Mouse (Mus musculus) midbrain, embryonic 11.5 days (tissue): ENCODE measurements around the gene Casc4. TPM values are rescaled to one million over a fixed set of nuclear protein-coding genes. Genes with fewer than 3 reads are reported as not detected.

ENCODE experiments used
- ATAC-seq: fragments of 200-750 bp; cut with Nextera tagmentation; 2 replicates; pipeline ENCODE4 v1.8.0; 2017; ENCODE audit warnings: moderate TSS enrichment, moderate library complexity; ENCODE audit not compliant: low FRiP score
- DNase-seq: peaks from one replicate; pipeline ENCODE4 v3.0.0; 2015; ENCODE audit warnings: low spot score; ENCODE audit errors: missing footprints
- H3K27ac ChIP-seq: fragments of 300-500 bp; sonication (generic); 2 replicates; pipeline ENCODE4 v1.5.1; 2014; ENCODE audit warnings: low read depth, low read length
- H3K27me3 ChIP-seq: fragments of 300-500 bp; sonication (generic); 2 replicates; pipeline ENCODE4 v1.6.1; 2014; ENCODE audit warnings: mild to moderate bottlenecking, low read length, moderate library complexity, mixed read lengths; ENCODE audit not compliant: control insufficient read depth, insufficient read depth
- H3K36me3 ChIP-seq: fragments of 300-500 bp; sonication (generic); 2 replicates; pipeline ENCODE4 v1.6.1; 2014; ENCODE audit warnings: mild to moderate bottlenecking, low read length, moderate library complexity, mixed read lengths; ENCODE audit not compliant: control insufficient read depth, insufficient read depth
- H3K4me1 ChIP-seq: fragments of 300-500 bp; sonication (generic); 2 replicates; pipeline ENCODE4 v1.6.1; 2014; ENCODE audit warnings: low read length; ENCODE audit not compliant: control insufficient read depth, insufficient read depth
- H3K4me2 ChIP-seq: fragments of 300-500 bp; sonication (generic); 2 replicates; pipeline ENCODE4 v1.6.1; 2014; ENCODE audit warnings: mild to moderate bottlenecking, moderate library complexity
- H3K4me3 ChIP-seq: fragments of 300-500 bp; sonication (generic); 2 replicates; pipeline ENCODE4 v1.5.1; 2014; ENCODE audit warnings: low read depth, low read length
- H3K9ac ChIP-seq: fragments of 300-500 bp; sonication (generic); 2 replicates; pipeline ENCODE4 v1.6.1; 2014; ENCODE audit warnings: low read length
- H3K9me3 ChIP-seq: fragments of 300-500 bp; sonication (generic); 2 replicates; pipeline ENCODE4 v1.6.1; 2016; ENCODE audit warnings: low read length; ENCODE audit not compliant: control insufficient read depth
- WGBS: fragments of 180-500 bp; shearing (Covaris S2); extraction: QIAGEN DNeasy Blood & Tissue Kit; methylation state at CpG from one replicate; pipeline ENCODE4 v1.1.7; 2014; 5-methylcytosine and 5-hydroxymethylcytosine counted together
- polyA plus RNA-seq: library from polyadenylated mRNA; unstranded; fragments of >200 nt; fragmentation: Nextera tagmentation; extraction: Ambion mirVana; gene quantifications from 2 replicates; pipeline ENCODE4 v1.2.1, GENCODE M21; 2014

The Casc4 gene
- polyA plus RNA-seq, 1 experiment from 2014 or later: 17.2 TPM

DNA sequence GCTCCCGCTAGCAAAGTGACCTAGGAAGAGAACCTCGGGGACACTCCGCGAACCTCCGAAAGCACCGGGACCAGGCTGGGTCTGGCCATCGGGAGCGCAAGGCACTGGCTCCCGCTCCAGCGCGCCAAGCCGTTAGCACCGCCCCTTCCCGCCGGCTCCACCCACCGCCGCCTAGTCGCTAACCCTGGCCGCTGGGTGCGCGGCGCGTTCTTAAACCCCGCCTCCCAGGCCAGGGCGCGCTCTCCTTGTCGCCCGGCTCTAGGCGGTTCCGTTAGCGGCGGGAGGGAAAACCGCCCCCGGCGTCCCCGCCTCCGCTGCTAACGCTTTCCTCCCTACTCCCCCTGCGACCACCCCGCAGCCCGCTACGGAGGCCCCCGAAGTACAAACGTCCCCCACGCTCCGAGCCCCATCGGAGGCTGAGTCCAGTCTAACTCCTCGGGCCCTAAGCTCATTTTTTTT is 89.0 kb downstream of the Casc4 start, which contains the start of the genes Ctdspl2 and Mageb3:
Gene Ctdspl2 (plus strand): TSS at position 237 of the 459 bp plus-strand sequence.
Gene Mageb3 (minus strand): TSS at position 328 of the 459 bp plus-strand sequence.
- ATAC-seq: peak; percentile 97
- DNase-seq: peak; percentile 99
- Histone ChIP-seq H3K27ac (peak within 1 kb of the TSS; percentile 89), H3K4me3 (peak within 1 kb of the TSS; percentile 93), H3K36me3 (no peaks in the 10 kb centered on the region), H3K4me1 (peaks cover 20% of the 10 kb centered on the region), H3K9ac (peak within 1 kb of the TSS; percentile 94), H3K9me3 (no peaks in the 10 kb centered on the region), H3K27me3 (no peaks in the 10 kb centered on the region), H3K4me2 (peak within 1 kb of the TSS; percentile 56)
- WGBS: under 1% methylated on average over 48 of the region's 48 CpGs

DNA sequence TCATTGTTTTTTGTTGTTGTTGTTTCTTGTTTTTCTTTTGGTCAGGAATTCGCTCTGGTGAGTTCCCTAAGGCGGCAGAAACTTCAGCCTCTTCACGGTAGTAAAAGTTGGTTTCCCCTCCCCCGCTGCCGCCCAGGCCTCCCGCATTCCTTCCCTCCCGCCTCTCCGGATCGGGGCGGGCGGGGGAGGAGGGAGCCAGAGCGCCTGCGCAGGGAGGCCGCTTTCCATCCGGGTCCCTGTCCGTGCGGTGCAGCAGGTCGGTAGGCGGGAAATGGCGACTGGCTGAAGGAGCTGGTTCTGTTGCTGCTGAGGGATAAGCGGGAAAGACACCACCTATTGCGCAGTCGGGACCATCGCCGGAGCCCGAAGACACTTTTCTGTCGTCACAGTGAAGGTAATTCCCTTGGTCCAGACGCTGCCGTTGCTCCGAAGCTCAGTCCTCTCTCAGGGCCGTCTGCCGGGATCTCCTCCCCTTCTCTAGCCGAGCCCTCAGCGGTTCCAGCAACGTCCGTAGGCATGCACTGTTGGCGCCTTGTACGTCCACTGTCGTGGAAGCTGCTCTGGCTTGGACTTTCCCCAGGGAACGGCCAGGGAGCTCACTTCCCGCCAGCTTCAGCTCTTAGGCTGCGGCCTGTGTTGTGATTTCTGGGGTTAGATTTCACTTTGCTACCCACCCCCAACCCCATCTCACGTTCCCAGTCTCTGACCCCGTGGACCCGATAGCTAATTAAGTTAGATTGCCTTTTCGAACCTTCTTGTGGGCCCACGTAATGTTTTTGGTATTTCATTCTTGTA is 89.7 kb downstream of the Casc4 start:
- ATAC-seq: peak; percentile 95
- peak; percentile 100 for DNase-seq
- Histone ChIP-seq H3K4me1 (peaks cover 20% of the 10 kb centered on the region), H3K27ac (peak overlapping the region; percentile 89), H3K36me3 (no peaks in the 10 kb centered on the region), H3K4me2 (peak overlapping the region; percentile 56), H3K9me3 (no peaks in the 10 kb centered on the region), H3K9ac (peak overlapping the region; percentile 94), H3K4me3 (peak overlapping the region; percentile 93), H3K27me3 (no peaks in the 10 kb centered on the region)
- under 1% methylated on average over 46 of the region's 47 CpGs for WGBS

DNA sequence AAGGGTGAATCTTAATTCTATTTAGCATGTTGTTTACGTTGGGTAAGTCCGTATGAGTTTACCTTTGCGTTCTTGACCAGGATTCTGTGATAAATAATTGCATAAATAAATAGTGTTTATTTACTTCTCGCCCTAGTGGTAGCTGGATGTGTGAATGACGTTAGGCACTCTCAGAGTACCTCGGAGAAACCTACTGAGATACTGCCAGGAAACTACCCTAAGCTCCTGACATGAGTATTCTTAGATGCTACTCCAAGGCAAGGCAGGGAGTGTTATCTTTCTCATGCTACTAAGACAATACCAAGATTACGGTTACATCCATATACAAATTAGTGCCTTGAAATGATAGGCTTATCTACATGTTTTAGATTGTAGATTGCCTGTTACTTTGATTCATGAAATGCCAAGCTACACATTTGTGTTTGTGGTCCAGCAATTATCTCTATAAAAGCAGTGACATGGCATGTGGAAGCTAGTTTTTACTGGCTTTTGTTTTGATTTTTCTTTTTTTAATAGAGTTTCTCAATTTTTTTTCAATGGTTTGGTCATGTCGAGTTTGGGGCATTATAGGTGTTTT is 90.5 kb downstream of the Casc4 start:
- peaks cover 20% of the 10 kb centered on the region for H3K4me1 ChIP-seq
- H3K27ac ChIP-seq: no peak overlapping the region
- no peaks in the 10 kb centered on the region for H3K9me3 ChIP-seq
- peak overlapping the region; percentile 56 for H3K4me2 ChIP-seq
- H3K36me3 ChIP-seq: no peaks in the 10 kb centered on the region
- H3K27me3 ChIP-seq: no peaks in the 10 kb centered on the region
- ATAC-seq (no peak), DNase-seq (no peak)
- peak overlapping the region; percentile 93 for H3K4me3 ChIP-seq
- 18% methylated on average over 8 of the region's 8 CpGs for WGBS
- H3K9ac ChIP-seq: peak overlapping the region; percentile 94

Other genes with a start within 250 kb of the Casc4 start
- gene Frmd5, start 59.9 kb upstream of the Casc4 start, polyA plus RNA-seq: 12.7 and 14.6 TPM in 2 replicates
- 55.4 and 60.3 TPM in 2 replicates for gene Ctdspl2, start 89.0 kb downstream of the Casc4 start, polyA plus RNA-seq
- gene Mageb3, start 89.1 kb downstream of the Casc4 start, polyA plus RNA-seq: 0.34 and 0.55 TPM in 2 replicates
- gene Eif3j1, start 161.6 kb downstream of the Casc4 start, polyA plus RNA-seq: 13.2 and 14.3 TPM in 2 replicates